Mouse (Mus musculus) intestine, embryonic 16.5 days (tissue): ENCODE results near the gene Ccdc65. TPM values are rescaled to one million over a fixed set of nuclear protein-coding genes. Genes with fewer than 3 reads are reported as not detected.

ENCODE experiments used
- ATAC-seq: fragments of 200-750 bp; cut with Nextera tagmentation; 2 replicates; pipeline ENCODE4 v1.8.0; 2017; ENCODE audit warnings: moderate TSS enrichment, moderate library complexity
- H3K27ac ChIP-seq: fragments of 300-500 bp; sonication (generic); 2 replicates; pipeline ENCODE4 v1.5.1; 2014; ENCODE audit warnings: mild to moderate bottlenecking, low read length
- H3K27me3 ChIP-seq: fragments of 300-500 bp; sonication (generic); replicated peaks from 2 replicates; pipeline ENCODE4 v1.6.1; 2014; ENCODE audit warnings: low read length, control low read depth, mixed read lengths; ENCODE audit not compliant: control insufficient read depth, insufficient read depth
- H3K36me3 ChIP-seq: fragments of 300-500 bp; sonication (generic); 2 replicates; pipeline ENCODE4 v1.6.1; 2014; ENCODE audit warnings: low read length, control low read depth; ENCODE audit not compliant: control insufficient read depth, insufficient read depth
- H3K4me1 ChIP-seq: fragments of 300-500 bp; sonication (generic); 2 replicates; pipeline ENCODE4 v1.6.1; 2014; ENCODE audit warnings: low read length, control low read depth, mixed read lengths; ENCODE audit not compliant: control insufficient read depth, insufficient read depth
- H3K4me2 ChIP-seq: fragments of 300-500 bp; sonication (generic); 2 replicates; pipeline ENCODE4 v1.6.1; 2014; ENCODE audit warnings: low read depth, low read length, control low read depth
- H3K4me3 ChIP-seq: fragments of 300-500 bp; sonication (generic); 2 replicates; pipeline ENCODE4 v1.5.1; 2014; ENCODE audit warnings: mild to moderate bottlenecking, low read length
- H3K9ac ChIP-seq: fragments of 300-500 bp; sonication (generic); 2 replicates; pipeline ENCODE4 v1.6.1; 2014; ENCODE audit warnings: low read depth, low read length
- H3K9me3 ChIP-seq: fragments of 300-500 bp; sonication (generic); 2 replicates; pipeline ENCODE4 v1.6.1; 2016; ENCODE audit warnings: low read length, control low read depth; ENCODE audit not compliant: control insufficient read depth
- WGBS: fragments of 180-500 bp; shearing (Covaris S2); extraction: QIAGEN DNeasy Blood & Tissue Kit; methylation state at CpG from one replicate; pipeline ENCODE4 v1.1.7; 2014; 5-methylcytosine and 5-hydroxymethylcytosine counted together
- polyA plus RNA-seq: library from polyadenylated mRNA; unstranded; fragments of >200 nt; fragmentation: Nextera tagmentation; extraction: Ambion mirVana; gene quantifications from 2 replicates; pipeline ENCODE4 v1.2.1, GENCODE M21; 2015

The Ccdc65 gene
- polyA plus RNA-seq, 1 experiment from 2014 or later: 0.70 TPM

DNA sequence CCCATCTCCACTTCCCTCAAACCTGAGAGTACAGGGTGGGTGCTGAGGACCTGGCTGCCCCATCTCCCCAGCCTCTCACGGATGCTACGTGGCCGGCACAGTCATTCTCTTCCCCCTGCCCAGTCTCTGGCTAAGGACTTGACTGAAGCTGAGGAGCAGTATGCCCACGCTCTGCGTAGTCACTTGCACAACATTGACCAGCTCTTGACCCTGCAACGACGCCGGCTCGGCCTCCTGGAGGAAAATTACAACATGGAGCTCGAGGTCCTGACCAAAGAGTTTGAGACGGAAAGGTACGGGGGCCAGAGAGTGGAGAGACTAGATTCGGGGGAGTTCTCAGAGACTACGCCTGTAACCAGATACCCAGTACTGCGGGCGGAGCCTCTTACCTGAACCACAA lies 9.3 kb downstream of the Ccdc65 start:
- Histone ChIP-seq H3K4me1 (no peaks in the 10 kb centered on the region), H3K9ac (no peak overlapping the region), H3K27ac (no peak overlapping the region), H3K4me3 (no peak overlapping the region), H3K27me3 (no peaks in the 10 kb centered on the region), H3K9me3 (no peaks in the 10 kb centered on the region), H3K36me3 (no peaks in the 10 kb centered on the region), H3K4me2 (no peak overlapping the region)
- 64% methylated on average over 16 of the region's 16 CpGs for WGBS
- ATAC-seq: no peak

DNA sequence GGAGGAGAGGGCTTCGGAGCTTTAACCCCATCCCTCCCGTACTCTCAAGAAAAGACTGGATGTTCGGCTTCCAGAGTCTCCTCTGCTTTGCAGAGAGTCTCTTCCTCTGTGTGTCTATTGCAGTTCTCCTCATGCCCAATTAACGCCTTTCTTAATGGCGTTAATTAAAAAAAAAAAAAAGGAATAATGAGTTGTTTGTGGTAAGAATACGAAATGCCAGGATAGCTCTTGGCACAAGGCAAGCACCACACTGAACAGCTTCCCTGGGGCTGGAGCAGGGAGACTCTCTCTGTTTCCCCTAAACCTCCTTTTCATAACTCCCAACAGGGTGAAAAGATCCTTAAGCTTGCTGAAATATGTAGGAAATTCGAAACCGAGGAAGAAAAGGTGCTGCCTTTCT lies 14.2 kb downstream of the Ccdc65 start:
- Histone ChIP-seq H3K4me2 (no peak overlapping the region), H3K36me3 (no peaks in the 10 kb centered on the region), H3K4me1 (peaks cover 7% of the 10 kb centered on the region; the same call in 1 of the 2 replicates), H3K9ac (no peak overlapping the region), H3K27ac (no peak overlapping the region), H3K9me3 (no peaks in the 10 kb centered on the region), H3K4me3 (no peak overlapping the region), H3K27me3 (no peaks in the 10 kb centered on the region)
- 82% methylated on average over 8 of the region's 8 CpGs for WGBS
- no peak for ATAC-seq

DNA sequence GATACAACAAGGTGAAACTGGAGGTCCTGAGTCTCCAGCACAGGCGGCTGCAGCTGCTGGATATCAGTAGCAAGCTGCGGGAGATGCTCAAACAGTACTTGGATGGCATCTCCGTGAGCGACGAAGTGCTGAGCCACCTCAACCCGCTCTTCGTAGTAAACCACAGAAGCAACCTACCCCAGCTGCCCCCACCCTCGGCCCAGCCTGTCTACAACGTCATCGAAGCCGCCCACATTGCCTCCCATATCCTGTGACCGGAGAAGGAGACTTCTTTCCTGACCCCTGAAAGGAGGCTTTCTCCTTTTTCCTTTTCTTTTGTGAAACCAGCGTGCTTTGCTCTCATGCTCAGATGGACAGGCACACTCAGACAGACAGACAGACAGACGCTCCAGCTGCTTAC lies 14.8 kb downstream of the Ccdc65 start:
- no peak overlapping the region for H3K4me2 ChIP-seq

DNA sequence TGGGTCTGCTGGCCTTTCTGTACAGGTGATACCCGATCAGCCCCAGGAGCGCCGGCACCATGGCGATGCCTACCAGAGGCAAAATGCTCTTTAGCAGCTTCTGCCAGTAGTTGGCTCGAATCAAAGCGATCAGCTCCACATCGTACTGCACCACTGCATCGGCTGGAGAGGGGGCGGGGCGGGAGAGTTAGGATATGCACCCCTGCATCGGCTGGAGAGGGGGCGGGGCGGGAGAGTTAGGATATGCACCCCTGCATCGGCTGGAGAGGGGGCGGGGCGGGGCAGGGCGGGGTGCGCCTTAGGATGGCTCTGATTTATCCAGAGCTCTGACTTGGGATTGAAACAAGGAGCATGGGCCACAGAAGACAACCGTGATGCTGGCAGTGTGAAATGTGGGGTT lies 16.4 kb downstream of the Ccdc65 start:
- H3K4me1 ChIP-seq: peaks cover 15% of the 10 kb centered on the region; the same call in 1 of the 2 replicates
- H3K9ac ChIP-seq: no peak overlapping the region
- 25% methylated on average over 19 of the region's 19 CpGs for WGBS
- H3K27ac ChIP-seq: no peak overlapping the region
- ATAC-seq: no peak
- no peaks in the 10 kb centered on the region for H3K27me3 ChIP-seq
- H3K36me3 ChIP-seq: no peaks in the 10 kb centered on the region
- H3K4me3 ChIP-seq: no peak overlapping the region
- no peaks in the 10 kb centered on the region for H3K9me3 ChIP-seq
- H3K4me2 ChIP-seq: no peak overlapping the region

More for the DNA sequence above, 14.8 kb downstream of the Ccdc65 start:
- H3K4me3 ChIP-seq: no peak overlapping the region
- no peaks in the 10 kb centered on the region for H3K36me3 ChIP-seq
- no peaks in the 10 kb centered on the region for H3K9me3 ChIP-seq
- no peak for ATAC-seq
- peaks cover 11% of the 10 kb centered on the region; the same call in 1 of the 2 replicates for H3K4me1 ChIP-seq
- H3K27me3 ChIP-seq: no peaks in the 10 kb centered on the region
- H3K27ac ChIP-seq: no peak overlapping the region
- 57% methylated on average over 14 of the region's 14 CpGs for WGBS
- H3K9ac ChIP-seq: no peak overlapping the region

DNA sequence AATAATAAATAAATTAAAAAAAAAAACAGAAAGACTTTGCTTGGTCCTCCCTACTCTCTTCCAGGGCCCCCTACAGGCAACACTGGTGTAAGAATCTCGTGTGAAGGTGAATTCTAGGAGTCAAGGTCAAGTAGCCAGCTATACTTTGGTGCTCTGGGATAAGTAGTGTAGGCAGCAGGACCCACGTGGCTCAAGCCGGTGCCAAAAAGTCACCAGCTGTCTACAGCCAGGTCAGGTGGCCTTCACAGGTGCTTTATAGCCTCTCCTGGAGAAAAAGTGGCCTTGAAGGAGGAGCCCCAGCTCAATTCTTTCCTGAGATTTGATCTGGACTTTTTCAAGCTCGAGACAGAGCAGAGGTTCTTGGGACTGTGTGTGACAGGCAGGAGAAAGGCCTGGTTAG lies 18.1 kb downstream of the Ccdc65 start:
- Histone ChIP-seq H3K27ac (no peak overlapping the region), H3K9ac (no peak overlapping the region), H3K27me3 (no peaks in the 10 kb centered on the region), H3K4me2 (no peak overlapping the region), H3K9me3 (no peaks in the 10 kb centered on the region), H3K4me3 (no peak overlapping the region), H3K36me3 (no peaks in the 10 kb centered on the region), H3K4me1 (peaks cover 15% of the 10 kb centered on the region; the same call in 1 of the 2 replicates)
- 75% methylated on average over 4 of the region's 4 CpGs for WGBS
- ATAC-seq: no peak

DNA sequence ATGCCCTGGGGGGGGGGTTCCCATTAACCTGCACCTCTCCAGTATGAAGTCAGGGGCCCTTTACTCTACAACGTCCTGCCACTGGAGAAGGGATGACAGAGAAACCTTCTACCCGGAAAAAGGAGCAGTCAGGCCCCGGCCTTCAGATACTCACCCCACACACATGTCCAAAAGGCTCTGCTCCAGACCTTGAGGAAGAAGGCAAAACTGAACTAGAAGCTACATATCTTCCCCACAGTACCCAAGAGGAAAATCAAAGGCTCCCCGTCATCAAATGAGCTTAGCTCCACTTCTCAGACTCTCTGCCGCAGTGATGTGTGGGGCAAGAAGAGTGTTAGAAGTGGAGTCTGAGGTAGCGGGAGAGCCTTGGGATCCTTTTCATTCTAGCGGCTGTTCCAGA lies 18.7 kb downstream of the Ccdc65 start:
- peaks cover 15% of the 10 kb centered on the region; the same call in 1 of the 2 replicates for H3K4me1 ChIP-seq
- no peak for ATAC-seq
- WGBS: 48% methylated on average over 7 of the region's 7 CpGs

DNA sequence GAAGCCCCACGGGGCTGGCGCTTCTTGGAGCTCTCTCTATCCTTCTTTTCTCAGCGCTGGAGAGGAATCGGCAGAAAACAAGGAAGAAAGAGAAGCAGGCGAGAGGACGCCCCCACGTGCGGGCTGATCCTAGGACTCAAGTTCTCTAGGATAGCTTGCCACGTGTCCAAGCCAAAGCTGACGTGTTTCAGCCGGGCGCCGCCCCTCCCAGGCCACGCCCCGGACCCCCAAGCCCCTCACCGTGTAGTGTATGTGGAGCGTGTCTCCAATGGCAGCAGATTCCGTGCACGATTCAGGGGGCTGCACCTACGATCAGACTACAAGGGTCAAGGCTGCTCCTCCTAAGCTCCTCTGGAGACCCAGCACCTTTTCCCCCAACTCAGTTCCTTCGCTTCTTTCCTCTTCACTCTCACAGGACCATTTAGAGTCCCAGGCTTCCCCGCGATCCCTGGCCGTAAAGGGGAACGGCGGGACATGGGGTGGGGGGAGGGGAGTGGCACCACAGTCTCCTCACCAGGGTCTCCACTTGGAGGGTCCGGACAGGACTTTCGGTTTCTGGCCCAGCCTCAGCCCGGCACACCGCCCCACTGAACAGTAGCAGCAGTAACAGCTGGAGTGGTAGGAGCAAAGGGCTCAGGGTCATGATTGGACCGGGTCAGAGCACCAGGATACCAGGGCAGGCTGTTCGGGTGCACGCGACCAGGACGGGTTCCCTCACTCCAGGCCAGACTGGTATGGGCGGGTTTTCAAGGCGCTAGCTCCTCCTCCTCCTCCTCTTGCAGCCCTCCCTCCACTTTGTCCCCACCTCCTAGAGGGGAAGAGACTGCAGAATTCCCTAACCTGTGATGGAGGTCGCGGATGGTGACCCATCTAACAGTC lies 19.7 kb downstream of the Ccdc65 start, which contains the start of gene Fkbp11:
Gene Fkbp11 (minus strand): TSS at position 756 of the 879 bp plus-strand sequence.
- peak within 1 kb of the TSS; percentile 47; the same call in 1 of the 2 replicates for H3K27ac ChIP-seq
- peak within 1 kb of the TSS; percentile 67 for H3K4me3 ChIP-seq
- peak; percentile 89 for ATAC-seq
- no peaks in the 10 kb centered on the region for H3K36me3 ChIP-seq
- H3K9me3 ChIP-seq: no peaks in the 10 kb centered on the region
- peak within 1 kb of the TSS; percentile 99 for H3K4me2 ChIP-seq
- H3K4me1 ChIP-seq: peaks cover 19% of the 10 kb centered on the region; the same call in 1 of the 2 replicates
- H3K27me3 ChIP-seq: no peaks in the 10 kb centered on the region
- H3K9ac ChIP-seq: peak within 1 kb of the TSS; percentile 78
- WGBS: under 1% methylated on average over 39 of the region's 39 CpGs

More for the DNA sequence above, 18.7 kb downstream of the Ccdc65 start:
- Histone ChIP-seq H3K27me3 (no peaks in the 10 kb centered on the region), H3K4me3 (peak overlapping the region; percentile 67), H3K4me2 (peak overlapping the region; percentile 99), H3K9me3 (no peaks in the 10 kb centered on the region), H3K27ac (no peak overlapping the region), H3K9ac (peak overlapping the region; percentile 78), H3K36me3 (no peaks in the 10 kb centered on the region)

DNA sequence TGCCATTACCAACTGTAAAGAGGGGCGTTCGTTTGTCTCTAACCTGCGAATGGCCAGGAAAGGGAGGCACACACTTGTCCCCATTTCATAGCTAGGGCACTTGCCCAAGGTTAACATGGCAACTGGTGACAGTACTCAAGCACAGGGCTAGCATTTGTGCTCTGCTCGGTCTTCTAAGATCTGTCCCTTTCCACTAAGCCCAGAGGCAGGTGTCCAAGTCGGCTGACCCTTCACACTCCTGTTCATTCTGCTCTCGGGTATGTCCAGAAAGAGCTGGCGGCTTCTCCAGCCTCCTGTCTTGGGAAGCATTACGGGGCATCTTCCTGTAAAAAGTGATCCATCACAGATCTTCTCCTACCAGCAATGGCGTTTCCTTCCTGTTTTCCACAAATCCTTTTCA lies 20.4 kb downstream of the Ccdc65 start:
- no peaks in the 10 kb centered on the region for H3K27me3 ChIP-seq
- 29% methylated on average over 9 of the region's 9 CpGs for WGBS
- no peak overlapping the region for H3K9ac ChIP-seq
- H3K9me3 ChIP-seq: no peaks in the 10 kb centered on the region
- peak overlapping the region; percentile 99 for H3K4me2 ChIP-seq
- H3K27ac ChIP-seq: 0 out of 2 replicates have a peak overlapping the region, but pooled peaks have one; percentile 47
- no peaks in the 10 kb centered on the region for H3K36me3 ChIP-seq
- ATAC-seq: peak; percentile 1; the same call in 1 of the 2 replicates
- peak overlapping the region; percentile 67 for H3K4me3 ChIP-seq
- H3K4me1 ChIP-seq: peaks cover 21% of the 10 kb centered on the region; the same call in 1 of the 2 replicates

DNA sequence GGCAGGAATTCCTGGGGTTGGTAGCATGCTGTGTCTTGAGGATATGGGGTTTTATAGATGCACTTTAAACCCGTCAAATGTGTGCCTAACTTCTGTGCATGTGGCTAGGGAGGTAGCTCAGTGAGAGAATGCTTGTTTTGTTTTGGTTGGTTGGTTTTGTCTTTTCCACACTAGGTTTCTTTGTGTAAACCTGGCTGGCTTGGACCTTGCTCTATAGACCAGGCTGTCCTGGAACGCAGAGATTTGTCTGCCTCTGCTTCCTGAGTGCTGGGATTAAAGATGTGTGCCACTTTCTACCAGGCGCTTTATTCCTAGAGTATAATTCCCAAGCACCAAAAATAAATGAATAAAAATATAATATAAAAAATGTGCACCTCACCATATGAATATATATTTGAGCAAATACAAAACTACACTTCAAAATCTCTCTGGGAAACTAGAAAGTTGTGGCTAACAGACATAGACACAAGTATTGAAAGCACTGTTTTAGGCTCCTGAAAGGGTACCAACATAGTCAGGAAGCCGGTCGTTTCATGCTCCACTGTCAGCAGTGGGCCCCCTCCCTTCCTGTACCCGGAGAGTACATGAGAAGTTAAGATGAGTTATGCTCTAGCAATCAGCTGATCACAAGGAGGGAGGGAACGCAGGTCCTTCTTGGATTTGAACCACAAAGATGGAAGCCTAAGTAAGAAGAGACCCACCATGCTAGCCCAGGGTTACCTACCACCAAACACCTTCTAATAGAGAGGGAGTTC lies 22.0 kb downstream of the Ccdc65 start:
- Histone ChIP-seq H3K27ac (no peak overlapping the region), H3K4me3 (no peak overlapping the region), H3K4me1 (peaks cover 22% of the 10 kb centered on the region; the same call in 1 of the 2 replicates), H3K9me3 (no peaks in the 10 kb centered on the region), H3K9ac (no peak overlapping the region), H3K36me3 (no peaks in the 10 kb centered on the region), H3K27me3 (no peaks in the 10 kb centered on the region), H3K4me2 (no peak overlapping the region)
- ATAC-seq: no peak
- WGBS: 67% methylated on average over 7 of the region's 7 CpGs
